Mouse (Mus musculus) heart, embryonic 14.5 days (tissue): ENCODE measurements around the gene Copz2. TPM values are rescaled to one million over a fixed set of nuclear protein-coding genes. Genes with fewer than 3 reads are reported as not detected.

Source experiments
- ATAC-seq: fragments of 200-750 bp; cut with Nextera tagmentation; 2 replicates; pipeline ENCODE4 v1.8.0; 2017; ENCODE audit warnings: low read depth, moderate TSS enrichment; ENCODE audit not compliant: insufficient number of reproducible peaks, insufficient read depth, low FRiP score
- H3K27ac ChIP-seq, 2 experiments: fragments of 200-500 bp in 1 of 2; fragments of 300-500 bp in 1 of 2; sonication (generic) in 1 of 2; replicated peaks in 1 of 2; 2 replicates each; pipeline ENCODE4 v1.5.1; 2012 to 2014; ENCODE audit warnings: low read depth in 2 of 2, low read length in 2 of 2, control low read depth in 1 of 2, mild to moderate bottlenecking in 1 of 2, mixed read lengths in 1 of 2; ENCODE audit not compliant: control insufficient read depth in 1 of 2, insufficient read depth in 1 of 2
- H3K27me3 ChIP-seq: fragments of 300-500 bp; sonication (generic); 2 replicates; pipeline ENCODE4 v1.6.1; 2014; ENCODE audit warnings: mild to moderate bottlenecking, low read length, control low read depth; ENCODE audit not compliant: control insufficient read depth, insufficient read depth
- H3K36me3 ChIP-seq: fragments of 300-500 bp; sonication (generic); 2 replicates; pipeline ENCODE4 v1.6.1; 2014; ENCODE audit warnings: mild to moderate bottlenecking, control low read depth, low read length, mixed read lengths; ENCODE audit not compliant: control insufficient read depth, insufficient read depth
- H3K4me1 ChIP-seq, 2 experiments: fragments of 200-500 bp in 1 of 2; fragments of 300-500 bp in 1 of 2; sonication (generic) in 1 of 2; 2 replicates each; pipeline ENCODE4 v1.6.1; 2012 to 2014; ENCODE audit warnings: low read length in 2 of 2, control low read depth in 1 of 2, mixed read lengths in 1 of 2; ENCODE audit not compliant: control insufficient read depth in 2 of 2, insufficient read depth in 2 of 2
- H3K4me2 ChIP-seq: fragments of 300-500 bp; sonication (generic); 2 replicates; pipeline ENCODE4 v1.6.1; 2014; ENCODE audit warnings: mild to moderate bottlenecking, low read length
- H3K4me3 ChIP-seq, 2 experiments: fragments of 200-500 bp in 1 of 2; fragments of 300-500 bp in 1 of 2; sonication (generic) in 1 of 2; 2 replicates each; pipeline ENCODE4 v1.5.1; 2012 to 2014; ENCODE audit warnings: low read length in 2 of 2, mild to moderate bottlenecking in 2 of 2, control low read depth in 1 of 2, low read depth in 1 of 2, moderate library complexity in 1 of 2; ENCODE audit not compliant: control insufficient read depth in 1 of 2, insufficient read depth in 1 of 2
- H3K9ac ChIP-seq: fragments of 300-500 bp; sonication (generic); 2 replicates; pipeline ENCODE4 v1.6.1; 2014; ENCODE audit warnings: mild to moderate bottlenecking, low read length
- H3K9me3 ChIP-seq: fragments of 300-500 bp; sonication (generic); 2 replicates; pipeline ENCODE4 v1.6.1; 2016; ENCODE audit warnings: low read length, control low read depth; ENCODE audit not compliant: control insufficient read depth
- WGBS: fragments of 180-500 bp; shearing (Covaris S2); extraction: QIAGEN DNeasy Blood & Tissue Kit; methylation state at CpG from one replicate; pipeline ENCODE4 v1.1.7; 2014; 5-methylcytosine and 5-hydroxymethylcytosine counted together
- polyA plus RNA-seq: library from polyadenylated mRNA; unstranded; fragments of >200 nt; fragmentation: Nextera tagmentation; extraction: Ambion mirVana; gene quantifications from 2 replicates; pipeline ENCODE4 v1.2.1, GENCODE M21; 2014

Gene Copz2
- polyA plus RNA-seq, 1 experiment from 2014 or later = 141 TPM

DNA sequence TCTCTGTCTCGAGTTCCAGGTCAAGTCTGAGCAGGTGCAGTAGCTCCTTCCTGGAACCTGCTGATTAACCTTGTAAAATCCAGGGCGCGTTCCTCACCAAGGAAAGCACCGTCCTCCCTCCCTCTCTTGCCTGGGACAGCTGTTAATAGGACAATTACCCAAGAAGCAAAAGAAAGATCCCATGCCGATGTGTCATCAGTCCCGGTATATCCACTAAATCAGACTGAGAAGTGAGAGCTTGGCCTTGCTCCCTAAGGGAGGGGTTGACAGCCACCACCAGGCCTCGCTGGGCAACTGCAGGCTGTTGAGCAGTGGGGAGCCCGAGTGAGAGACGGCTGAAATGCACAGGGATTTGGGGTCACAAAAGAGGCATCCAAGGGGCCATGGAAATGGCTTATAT lies 12.4 kb upstream of the Copz2 start:
- H3K36me3 ChIP-seq = no peaks in the 10 kb centered on the region
- peak; percentile 56; the same call in 1 of the 2 replicates for ATAC-seq
- H3K27me3 ChIP-seq = no peaks in the 10 kb centered on the region
- H3K4me3 ChIP-seq = no peak overlapping the region
- H3K9me3 ChIP-seq = no peaks in the 10 kb centered on the region
- WGBS = 31% methylated on average over 9 of the region's 9 CpGs
- H3K4me2 ChIP-seq = no peak overlapping the region
- H3K9ac ChIP-seq = no peak overlapping the region
- no peak overlapping the region for H3K27ac ChIP-seq
- peaks cover 0 to 2% of the 10 kb centered on the region in 2 experiments; a peak in 1 of 4 replicates for H3K4me1 ChIP-seq

DNA sequence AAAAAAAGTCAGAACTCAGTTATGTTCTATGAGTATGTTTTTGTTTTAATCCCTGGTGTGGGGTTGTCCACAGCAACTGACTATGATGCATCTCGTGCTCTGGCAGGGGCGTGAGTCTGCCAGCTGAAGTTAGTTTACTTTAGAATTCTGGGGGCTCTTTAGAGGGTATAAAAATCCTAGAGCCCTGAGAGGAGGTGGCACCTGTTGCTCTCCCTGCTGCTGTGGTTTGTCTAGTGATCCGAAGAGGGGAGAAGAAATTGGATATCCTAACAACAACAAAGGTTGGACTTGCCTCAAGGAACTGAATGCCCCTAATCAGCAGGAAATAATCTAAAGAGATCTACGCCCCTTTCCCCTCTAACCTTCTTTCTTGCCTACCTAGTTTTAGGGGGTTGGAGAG lies 11.3 kb upstream of the Copz2 start:
- ATAC-seq = no peak
- Histone ChIP-seq H3K4me2 (no peak overlapping the region), H3K4me3 (no peak overlapping the region), H3K27me3 (no peaks in the 10 kb centered on the region), H3K9me3 (no peaks in the 10 kb centered on the region), H3K9ac (no peak overlapping the region), H3K27ac (no peak overlapping the region), H3K4me1 (peaks cover 0 to 2% of the 10 kb centered on the region in 2 experiments; a peak in 1 of 4 replicates), H3K36me3 (no peaks in the 10 kb centered on the region)
- WGBS = 69% methylated on average over 4 of the region's 4 CpGs

DNA sequence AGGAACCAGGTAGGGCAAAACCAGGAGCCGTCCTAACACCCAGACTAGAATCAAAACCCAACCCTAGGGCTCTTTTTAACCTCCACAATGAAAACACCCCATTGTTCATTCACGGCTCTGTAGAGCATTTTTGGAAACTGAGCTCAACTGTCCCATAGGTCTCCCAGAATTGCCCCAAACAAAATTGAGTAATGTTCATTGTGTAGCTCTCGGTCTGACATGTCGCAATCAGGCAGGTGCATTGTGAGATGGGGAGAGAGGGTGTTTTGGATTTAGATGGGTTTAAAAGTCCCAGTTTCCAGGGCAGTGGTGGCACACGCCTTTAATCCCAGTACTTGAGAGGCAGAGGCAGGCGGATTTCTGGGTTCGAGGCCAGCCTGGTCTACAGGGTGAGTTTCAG lies 10.2 kb upstream of the Copz2 start:
- H3K9ac ChIP-seq = no peak overlapping the region
- no peaks in the 10 kb centered on the region for H3K27me3 ChIP-seq
- no peak overlapping the region for H3K27ac ChIP-seq
- no peaks in the 10 kb centered on the region for H3K36me3 ChIP-seq
- peaks cover 0 to 2% of the 10 kb centered on the region in 2 experiments; a peak in 1 of 4 replicates for H3K4me1 ChIP-seq
- H3K4me3 ChIP-seq = no peak overlapping the region
- no peak overlapping the region for H3K4me2 ChIP-seq
- WGBS = 81% methylated on average over 7 of the region's 7 CpGs
- no peak for ATAC-seq
- no peaks in the 10 kb centered on the region for H3K9me3 ChIP-seq

DNA sequence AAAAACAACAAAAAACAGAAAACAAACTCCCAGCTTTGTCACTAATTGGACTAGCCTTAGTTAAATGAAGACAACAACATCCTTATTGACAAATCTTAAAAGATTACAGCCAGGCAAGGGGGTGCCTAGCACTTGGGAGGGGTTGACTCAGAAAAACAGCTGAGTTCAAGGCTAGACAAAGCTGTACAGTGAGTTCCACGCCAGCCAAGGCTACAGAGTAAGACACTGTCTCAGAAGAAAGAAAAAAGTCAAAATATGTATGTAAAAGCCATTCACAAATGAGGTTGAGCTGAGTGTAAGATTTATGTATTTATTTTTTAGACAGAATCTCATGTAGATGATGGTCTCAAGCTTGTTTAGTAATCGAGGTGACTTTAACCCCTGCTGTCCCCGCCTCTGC lies 9.8 kb upstream of the Copz2 start:
- WGBS = 62% methylated on average over 3 of the region's 3 CpGs
- H3K4me3 ChIP-seq = no peak overlapping the region
- H3K27me3 ChIP-seq = no peaks in the 10 kb centered on the region
- peaks cover 0 to 2% of the 10 kb centered on the region in 2 experiments; a peak in 1 of 4 replicates for H3K4me1 ChIP-seq
- no peaks in the 10 kb centered on the region for H3K36me3 ChIP-seq
- no peaks in the 10 kb centered on the region for H3K9me3 ChIP-seq
- no peak overlapping the region for H3K27ac ChIP-seq
- no peak for ATAC-seq
- H3K4me2 ChIP-seq = no peak overlapping the region; the same call in 1 of the 2 replicates
- no peak overlapping the region for H3K9ac ChIP-seq

DNA sequence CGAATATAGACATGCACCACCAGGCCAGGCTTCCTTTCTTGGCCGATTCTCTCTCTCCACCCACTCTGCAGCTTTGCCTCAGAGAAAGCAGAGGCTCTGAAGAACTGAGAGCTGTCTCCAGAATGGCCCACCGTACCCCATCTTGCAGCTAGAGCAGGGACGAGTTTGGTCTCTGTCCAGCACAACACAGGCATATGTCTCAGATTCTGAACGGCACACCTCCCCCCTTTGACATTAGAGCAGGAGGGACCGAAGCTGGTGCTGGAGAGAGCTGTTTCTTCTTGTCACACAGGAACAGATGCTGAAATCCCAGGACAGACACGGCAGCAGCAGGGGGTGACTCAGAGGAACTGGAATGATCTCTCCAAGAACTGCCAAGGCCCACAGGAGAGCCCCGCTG lies 9.4 kb upstream of the Copz2 start:
- H3K27ac ChIP-seq = no peak overlapping the region
- no peak overlapping the region for H3K4me3 ChIP-seq
- H3K27me3 ChIP-seq = no peaks in the 10 kb centered on the region
- no peak for ATAC-seq
- H3K9me3 ChIP-seq = no peaks in the 10 kb centered on the region
- no peak overlapping the region; the same call in 1 of the 2 replicates for H3K4me2 ChIP-seq
- no peak overlapping the region for H3K9ac ChIP-seq
- H3K36me3 ChIP-seq = no peaks in the 10 kb centered on the region
- H3K4me1 ChIP-seq = peaks cover 0 to 2% of the 10 kb centered on the region in 2 experiments; a peak in 1 of 4 replicates
- 19% methylated on average over 8 of the region's 8 CpGs for WGBS

DNA sequence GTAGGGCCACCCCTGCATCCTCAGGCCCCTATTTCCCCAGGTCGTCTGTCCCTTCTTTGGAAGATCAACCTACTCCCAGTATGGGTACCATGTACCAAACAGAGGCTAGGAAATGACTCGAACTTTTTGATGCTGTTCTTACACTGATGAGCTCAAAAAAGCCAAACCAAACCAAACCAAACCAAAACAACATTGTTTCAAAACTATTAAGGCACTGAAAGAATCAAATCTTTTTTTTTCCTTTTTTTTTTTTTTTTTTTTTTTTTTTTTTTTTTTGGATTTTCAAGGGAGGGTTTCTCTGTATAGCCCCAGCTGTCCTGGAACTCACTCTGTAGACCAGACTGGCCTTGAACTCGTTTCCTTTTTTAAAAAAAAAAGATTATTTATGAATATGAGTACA lies 6.0 kb upstream of the Copz2 start:
- H3K4me1 ChIP-seq = peaks cover 0 to 2% of the 10 kb centered on the region in 2 experiments; a peak in 1 of 4 replicates
- H3K27me3 ChIP-seq = no peaks in the 10 kb centered on the region
- no peak overlapping the region for H3K27ac ChIP-seq
- H3K9ac ChIP-seq = no peak overlapping the region
- no peaks in the 10 kb centered on the region for H3K36me3 ChIP-seq
- H3K4me2 ChIP-seq = no peak overlapping the region
- H3K9me3 ChIP-seq = no peaks in the 10 kb centered on the region
- WGBS = 53% methylated on average over 3 of the region's 3 CpGs
- no peak overlapping the region for H3K4me3 ChIP-seq
- ATAC-seq = no peak

DNA sequence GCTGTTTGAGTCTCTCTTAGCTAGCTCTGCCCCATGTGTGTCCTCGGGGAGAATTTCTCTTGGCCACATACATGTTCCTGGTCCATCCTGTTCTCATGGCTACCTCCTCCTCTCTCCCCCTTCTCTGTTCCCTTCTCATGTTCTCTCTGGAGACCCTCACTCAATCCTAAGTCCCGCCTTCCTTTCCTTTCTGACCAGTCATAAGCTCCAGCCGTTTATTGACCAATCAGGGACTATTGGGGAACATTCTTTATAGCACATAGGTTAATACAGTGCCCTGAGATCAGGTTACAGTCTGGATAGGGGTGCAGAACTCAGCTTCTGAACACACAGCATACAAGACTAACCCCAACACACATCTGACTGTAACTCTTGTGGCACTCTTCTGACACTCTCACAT lies 2.4 kb upstream of the Copz2 start:
- no peak for ATAC-seq
- 45% methylated on average over 3 of the region's 3 CpGs for WGBS
- H3K4me1 ChIP-seq = peaks cover 5 to 8% of the 10 kb centered on the region in 2 experiments

DNA sequence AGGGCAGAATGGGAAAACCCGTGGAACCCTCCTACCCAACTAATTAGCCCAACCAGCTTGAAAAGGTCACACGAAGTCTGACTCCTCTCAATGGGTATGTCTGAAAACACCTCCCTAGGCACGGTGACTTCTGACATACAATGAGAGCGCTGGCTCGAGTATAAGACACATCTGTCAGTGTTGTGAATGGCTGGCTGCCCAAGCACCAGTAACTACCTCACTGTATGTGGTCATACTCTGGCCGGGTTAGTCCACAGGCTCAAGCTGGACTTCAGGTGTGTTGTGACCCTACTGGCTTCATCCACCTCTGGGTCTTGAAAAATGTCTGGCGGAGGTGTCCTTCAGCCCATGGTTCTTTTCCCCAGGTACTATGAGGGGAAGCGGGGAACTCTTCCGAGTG lies 976 bp upstream of the Copz2 start:
- no peak for ATAC-seq
- peaks cover 5 to 8% of the 10 kb centered on the region in 2 experiments for H3K4me1 ChIP-seq
- no peaks in the 10 kb centered on the region for H3K9me3 ChIP-seq
- no peak overlapping the region for H3K4me3 ChIP-seq
- 70% methylated on average over 9 of the region's 9 CpGs for WGBS
- H3K27me3 ChIP-seq = no peaks in the 10 kb centered on the region
- H3K4me2 ChIP-seq = no peak overlapping the region
- H3K27ac ChIP-seq = no peak overlapping the region
- H3K36me3 ChIP-seq = peaks cover 9% of the 10 kb centered on the region
- no peak overlapping the region for H3K9ac ChIP-seq

More for the DNA sequence above, 2.4 kb upstream of the Copz2 start:
- Histone ChIP-seq H3K27ac (no peak overlapping the region), H3K36me3 (peaks cover 2% of the 10 kb centered on the region), H3K4me2 (no peak overlapping the region), H3K9me3 (no peaks in the 10 kb centered on the region), H3K9ac (no peak overlapping the region), H3K4me3 (no peak overlapping the region), H3K27me3 (no peaks in the 10 kb centered on the region)
